ENCODE assay signal across 23 mouse cellular contexts in the genomic region with DNA sequence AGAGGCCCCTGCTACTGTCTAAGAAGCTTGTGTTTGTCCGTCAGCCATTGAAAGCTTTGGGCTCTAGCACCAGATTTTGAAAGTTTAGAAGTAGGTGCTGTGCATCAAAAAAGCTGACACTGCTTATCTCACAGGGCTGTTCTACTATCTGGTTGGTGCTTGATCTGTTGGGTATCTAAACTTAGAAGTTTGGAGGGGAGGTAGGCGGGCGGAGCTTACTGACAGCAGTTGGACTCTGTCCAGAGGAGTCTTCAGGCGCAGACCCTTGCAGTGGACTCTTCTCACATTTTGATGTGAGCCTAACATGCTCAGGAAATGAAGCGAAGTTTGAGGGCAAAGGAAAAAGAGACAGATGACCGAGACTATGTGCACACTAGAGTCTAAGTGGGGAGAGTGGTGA. TPM values are rescaled to one million over a fixed set of nuclear protein-coding genes. Genes with fewer than 3 reads are reported as not detected.
DNase-seq lines count a peak whose midpoint lies in the region; ATAC-seq and TF ChIP-seq lines count a peak whose summit lies in the region.
"Had no signal": no experiment of that assay in that cellular context is flagged by ENCODE, and none has a peak within 500 bp of the region (broad histone marks: within the 10 kb centered on the region; RNA-seq: fewer than 3 reads in every experiment).

No protein-coding gene starts in this region.

- no peak for DNase-seq in heart, postnatal 4 days
- no peak for DNase-seq in lung, adult 2 months
- DNase-seq in liver, embryonic 11.5 days (ENCODE audit: low spot score) = no peak
- DNase-seq in cerebellum, postnatal 14 days = no peak
- no peak for DNase-seq in frontal cortex, postnatal 36 days (ENCODE audit: low spot score in 2 of 2)
- DNase-seq: adrenal gland, postnatal 25 days; cerebellum, adult 8-10 months; gastrocnemius, postnatal 36 days; kidney, adult 18-20 months; kidney, postnatal 10 days; spleen, adult 18-20 months; thymus, adult 2 months had no signal

- no peak for TF ChIP-seq POLR2A in lung, adult 2 months (IDR thresholded peaks at IDR 0.05; ENCODE audit: borderline replicate concordance, extremely low read depth, low read depth, low read length)

- H3K9ac ChIP-seq in heart, embryonic 11.5 days (ENCODE audit: low read depth, low read length) = no peak overlapping the region
- H3K9ac ChIP-seq in lung, embryonic 15.5 days = no peak overlapping the region
- no peak overlapping the region; the same call in 1 of the 2 replicates for H3K9ac ChIP-seq in liver, embryonic 11.5 days (ENCODE audit: low read depth, low read length)
- H3K9ac ChIP-seq: embryonic facial prominence, embryonic 15.5 days; neural tube, embryonic 12.5 days had no signal

- H3K9me3 ChIP-seq in heart, embryonic 11.5 days (replicated peaks; ENCODE audit: control insufficient read depth, low read length) = no peaks in the 10 kb centered on the region
- no peaks in the 10 kb centered on the region for H3K9me3 ChIP-seq in lung, embryonic 15.5 days
- H3K9me3 ChIP-seq in liver, embryonic 11.5 days (ENCODE audit: control insufficient read depth, low read length) = no peaks in the 10 kb centered on the region
- H3K9me3 ChIP-seq: embryonic facial prominence, embryonic 15.5 days; midbrain, embryonic 10.5 days; neural tube, embryonic 12.5 days had no signal

- WGBS in heart, embryonic 11.5 days (ENCODE audit: insufficient replicate concordance) = 28% methylated on average over 6 of the region's 6 CpGs
- 61% methylated on average over 6 of the region's 6 CpGs for WGBS in lung, embryonic 15.5 days
- WGBS in lung, adult 2 months = 84% methylated on average over 6 of the region's 6 CpGs
- WGBS in liver, embryonic 11.5 days = 43% methylated on average over 6 of the region's 6 CpGs

- H3K36me3 ChIP-seq in heart, embryonic 11.5 days (ENCODE audit: control insufficient read depth, insufficient read depth, low read length) = no peaks in the 10 kb centered on the region
- no peaks in the 10 kb centered on the region for H3K36me3 ChIP-seq in lung, embryonic 15.5 days
- no peaks in the 10 kb centered on the region for H3K36me3 ChIP-seq in liver, embryonic 11.5 days (ENCODE audit: control insufficient read depth, insufficient read depth, low read length)
- H3K36me3 ChIP-seq: embryonic facial prominence, embryonic 15.5 days; midbrain, embryonic 10.5 days; neural tube, embryonic 12.5 days had no signal

- ATAC-seq in heart, embryonic 11.5 days (replicated peaks; ENCODE audit: insufficient number of reproducible peaks, low FRiP score, low TSS enrichment) = peak; percentile 40; the same call in 1 of the 2 replicates
- ATAC-seq in lung, embryonic 15.5 days (ENCODE audit: borderline replicate concordance, extremely low read depth, low FRiP score, low TSS enrichment) = peak; percentile 44; the same call in 1 of the 2 replicates
- ATAC-seq in liver, embryonic 11.5 days (replicated peaks; ENCODE audit: low FRiP score) = peak; percentile 60
- peak; percentile 39 for ATAC-seq in megakaryocyte-erythroid progenitor cell, adult 5-6 weeks (replicated peaks; ENCODE audit: low FRiP score, low TSS enrichment, poor library complexity, severe bottlenecking)
- ATAC-seq: forebrain, embryonic 14.5 days; hindbrain, postnatal 0 days; lung, postnatal 0 days had no signal

- peak overlapping the region; percentile 37 for H3K4me2 ChIP-seq in heart, embryonic 11.5 days
- no peak overlapping the region for H3K4me2 ChIP-seq in lung, embryonic 15.5 days
- peak overlapping the region; percentile 2 for H3K4me2 ChIP-seq in liver, embryonic 11.5 days
- H3K4me2 ChIP-seq: embryonic facial prominence, embryonic 15.5 days; neural tube, embryonic 12.5 days had no signal

- no peaks in the 10 kb centered on the region for H3K27me3 ChIP-seq in heart, embryonic 11.5 days (ENCODE audit: control insufficient read depth, insufficient read depth, low read length)
- no peaks in the 10 kb centered on the region for H3K27me3 ChIP-seq in lung, embryonic 15.5 days
- H3K27me3 ChIP-seq in liver, embryonic 11.5 days (replicated peaks; ENCODE audit: control insufficient read depth, insufficient read depth, low read length) = no peaks in the 10 kb centered on the region
- H3K27me3 ChIP-seq: embryonic facial prominence, embryonic 15.5 days; neural tube, embryonic 12.5 days had no signal

- peak overlapping the region; percentile 79 for H3K27ac ChIP-seq in heart, embryonic 11.5 days (ENCODE audit: low read depth, low read length)
- 0 out of 2 replicates have a peak overlapping the region, but pooled peaks have one; percentile 24 for H3K27ac ChIP-seq in lung, embryonic 15.5 days
- H3K27ac ChIP-seq in liver, embryonic 11.5 days (ENCODE audit: low read depth, low read length) = peak overlapping the region; percentile 85; the same call in 1 of the 2 replicates
- H3K27ac ChIP-seq: embryonic facial prominence, embryonic 15.5 days; hindbrain, postnatal 0 days; layer of hippocampus, adult 2 months; left cerebral cortex, adult 2 months; midbrain, embryonic 10.5 days; neural tube, embryonic 12.5 days had no signal

- H3K4me3 ChIP-seq in heart, embryonic 11.5 days (ENCODE audit: low read depth, low read length) = no peak overlapping the region
- no peak overlapping the region for H3K4me3 ChIP-seq in lung, embryonic 15.5 days
- H3K4me3 ChIP-seq in lung, adult 2 months (replicated peaks; ENCODE audit: extremely low read depth, low read depth, low read length) = no peak overlapping the region
- no peak overlapping the region for H3K4me3 ChIP-seq in liver, embryonic 11.5 days (ENCODE audit: low read depth, low read length)
- H3K4me3 ChIP-seq: embryonic facial prominence, embryonic 15.5 days; layer of hippocampus, adult 2 months; left cerebral cortex, adult 2 months; midbrain, embryonic 10.5 days; neural tube, embryonic 12.5 days had no signal

- H3K4me1 ChIP-seq in heart, embryonic 11.5 days (ENCODE audit: control insufficient read depth, insufficient read depth, low read length) = peaks cover 27% of the 10 kb centered on the region
- peaks cover 24% of the 10 kb centered on the region; the same call in 1 of the 2 replicates for H3K4me1 ChIP-seq in lung, embryonic 15.5 days
- H3K4me1 ChIP-seq in lung, adult 2 months (ENCODE audit: control insufficient read depth, insufficient read depth, low read length) = no peaks in the 10 kb centered on the region
- H3K4me1 ChIP-seq in liver, embryonic 11.5 days (replicated peaks; ENCODE audit: control insufficient read depth, insufficient read depth, low read length) = peaks cover 40% of the 10 kb centered on the region
- H3K4me1 ChIP-seq: embryonic facial prominence, embryonic 15.5 days; midbrain, embryonic 10.5 days; neural tube, embryonic 12.5 days had no signal

- no peak for TF ChIP-seq CTCF in lung, adult 2 months (IDR thresholded peaks at IDR 0.05; ENCODE audit: insufficient read depth, low read length)

RNA-seq across cellular contexts. Expression of gene St7, which starts 48.9 kb away (rescaled TPM):
- 26.9 and 31.6 TPM in 2 replicates for polyA plus RNA-seq in heart, embryonic 11.5 days (2014; fragmentation: Nextera tagmentation; extraction: Ambion mirVana)
- 10 to 100 TPM; 33.5 to 35.9 TPM for total RNA-seq in heart, postnatal 4 days (2021)
- polyA plus RNA-seq in lung, embryonic 15.5 days (2015; fragmentation: Nextera tagmentation; extraction: Ambion mirVana) = 44.0 and 45.6 TPM in 2 replicates
- 6.3 and 9.9 TPM in 2 replicates for polyA plus RNA-seq in lung, adult 2 months (2012; rRNA removed)
- 16.9 and 18.6 TPM in 2 replicates for polyA plus RNA-seq in liver, embryonic 11.5 days (2014; fragmentation: Nextera tagmentation; extraction: Ambion mirVana)
- 43.4 and 60.5 TPM in 2 replicates for total RNA-seq in megakaryocyte-erythroid progenitor cell, adult 5-6 weeks (2014; fragmentation: Nextera tagmentation)
- total RNA-seq in megakaryocyte-erythroid progenitor cell, adult 5-6 weeks (2017) = 38.4 and 38.6 TPM in 2 replicates

Comparison
In these comparisons a context has a peak if more than half of its experiments do, and no peak if none do; other contexts are left out.
1. H3K27ac ChIP-seq: peak in every context shown above with its lines; median percentile 85 in liver, embryonic 11.5 days; 79 in heart, embryonic 11.5 days; 24 in lung, embryonic 15.5 days.